13 mouse cellular contexts compared by ENCODE assay signal in the genomic region with DNA sequence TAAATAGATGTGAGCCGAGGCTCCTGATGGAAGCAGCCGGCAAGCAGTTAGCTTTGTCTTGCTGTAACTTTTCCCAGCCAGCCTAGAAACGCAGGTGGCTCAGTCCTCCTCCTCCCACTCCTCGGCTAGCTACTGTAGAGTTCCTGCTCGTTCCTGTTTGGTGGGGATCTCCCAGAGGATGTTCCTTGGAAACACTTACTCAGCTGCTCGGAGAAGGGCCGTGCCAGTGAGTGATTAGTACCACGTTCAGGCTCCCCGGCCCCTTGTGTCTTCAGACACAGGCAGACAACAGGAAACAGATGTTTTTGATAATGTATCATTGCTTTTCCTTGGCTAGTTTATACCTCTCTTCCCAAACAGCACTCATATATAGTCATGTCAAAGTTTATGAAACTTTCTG. TPM values are rescaled to one million over a fixed set of nuclear protein-coding genes. Genes with fewer than 3 reads are reported as not detected.
DNase-seq lines count a peak whose midpoint lies in the region; ATAC-seq and TF ChIP-seq lines count a peak whose summit lies in the region.
"Had no signal": no experiment of that assay in that cellular context is flagged by ENCODE, and none has a peak within 500 bp of the region (broad histone marks: within the 10 kb centered on the region; RNA-seq: fewer than 3 reads in every experiment).

No protein-coding gene starts in this region.

- 73% methylated on average over 9 of the region's 9 CpGs for WGBS in hindbrain, embryonic 14.5 days
- WGBS in hindbrain, embryonic 10.5 days, result 69% methylated on average over 9 of the region's 9 CpGs
- 19% methylated on average over 9 of the region's 9 CpGs for WGBS in limb, embryonic 13.5 days

- TF ChIP-seq CTCF in MEL (IDR thresholded peaks at IDR 0.05 in 2 of 3, conservative IDR thresholded peaks at IDR 0.05 in 1 of 3; ENCODE audit: control insufficient read depth in 1 of 3, insufficient read depth in 1 of 3, low read depth in 2 of 3, low read length in 3 of 3, poor library complexity in 1 of 3, severe bottlenecking in 1 of 3), result no peak

- peaks cover 87% of the 10 kb centered on the region for H3K36me3 ChIP-seq in hindbrain, embryonic 14.5 days (replicated peaks; ENCODE audit: control insufficient read depth, insufficient read depth)
- peaks cover 89% of the 10 kb centered on the region for H3K36me3 ChIP-seq in hindbrain, embryonic 10.5 days
- peaks cover 8 to 15% of the 10 kb centered on the region in 2 experiments for H3K36me3 ChIP-seq in MEL (ENCODE audit: control insufficient read depth in 1 of 2, insufficient read depth in 2 of 2, low read length in 2 of 2)
- H3K36me3 ChIP-seq in limb, embryonic 13.5 days, result peaks cover 73% of the 10 kb centered on the region

- 0 out of 2 replicates have a peak, but pooled peaks cover 1% of the 10 kb centered on the region for H3K4me1 ChIP-seq in hindbrain, embryonic 14.5 days (replicated peaks; ENCODE audit: control insufficient read depth, insufficient read depth, low read length)
- H3K4me1 ChIP-seq in hindbrain, embryonic 10.5 days (replicated peaks), result peaks cover under 1% of the 10 kb centered on the region; the same call in 1 of the 2 replicates
- H3K4me1 ChIP-seq in MEL (ENCODE audit: control insufficient read depth in 1 of 2, insufficient read depth in 2 of 2, low read length in 2 of 2), result peaks cover 0 to 6% of the 10 kb centered on the region in 2 experiments; a peak in 3 of 4 replicates
- H3K4me1 ChIP-seq in limb, embryonic 13.5 days, result peaks cover 20% of the 10 kb centered on the region
- H3K4me1 ChIP-seq: lung, embryonic 15.5 days had no signal

- no peak overlapping the region for H3K27ac ChIP-seq in hindbrain, embryonic 14.5 days
- no peak overlapping the region for H3K27ac ChIP-seq in hindbrain, embryonic 10.5 days
- H3K27ac ChIP-seq in MEL (ENCODE audit: control insufficient read depth, low read depth, low read length), result no peak overlapping the region
- peak overlapping the region; percentile 40; the same call in 1 of the 2 replicates for H3K27ac ChIP-seq in limb, embryonic 13.5 days
- H3K27ac ChIP-seq: lung, embryonic 15.5 days; stomach, embryonic 15.5 days had no signal

- no peaks in the 10 kb centered on the region for H3K9me3 ChIP-seq in hindbrain, embryonic 14.5 days (ENCODE audit: control insufficient read depth, low read length)
- peaks cover 6% of the 10 kb centered on the region; the same call in 1 of the 2 replicates for H3K9me3 ChIP-seq in hindbrain, embryonic 10.5 days
- H3K9me3 ChIP-seq in MEL (replicated peaks; ENCODE audit: insufficient read depth, low read length), result no peaks in the 10 kb centered on the region
- peaks cover 6% of the 10 kb centered on the region; the same call in 1 of the 2 replicates for H3K9me3 ChIP-seq in limb, embryonic 13.5 days
- H3K9me3 ChIP-seq: lung, embryonic 15.5 days; stomach, embryonic 15.5 days had no signal

- no peak overlapping the region for H3K4me2 ChIP-seq in hindbrain, embryonic 14.5 days (replicated peaks)
- H3K4me2 ChIP-seq in limb, embryonic 13.5 days (replicated peaks), result peak overlapping the region; percentile 30
- H3K4me2 ChIP-seq: lung, embryonic 15.5 days; stomach, embryonic 15.5 days had no signal

- peak; percentile 19 for DNase-seq in hindbrain, embryonic 14.5 days (ENCODE audit: low spot score)
- no peak for DNase-seq in hindbrain, embryonic 10.5 days (ENCODE audit: low spot score)
- DNase-seq in 3T3-L1 (ENCODE audit: low read depth, low spot score), result peak; percentile 96
- DNase-seq in MEL (ENCODE audit: low read depth, low spot score), result no peak
- no peak for DNase-seq in ovary, postnatal 10 days (ENCODE audit: low spot score)
- no peak for DNase-seq in adrenal gland, adult (ENCODE audit: inconsistent age in 2 of 2, low spot score in 1 of 2)
- DNase-seq: heart, postnatal 36 days; kidney, adult 8-10 months; right cerebral cortex, postnatal 25 days had no signal

- TF ChIP-seq POLR2A in MEL (IDR thresholded peaks at IDR 0.05; ENCODE audit: control insufficient read depth in 1 of 2, insufficient read depth in 1 of 2, low read depth in 1 of 2, low read length in 2 of 2, poor library complexity in 1 of 2), result no peak

- peaks cover 2% of the 10 kb centered on the region for H3K79me2 ChIP-seq in MEL (ENCODE audit: control insufficient read depth, insufficient read depth, low read length, poor library complexity)

- H3K27me3 ChIP-seq in hindbrain, embryonic 14.5 days (ENCODE audit: control insufficient read depth, insufficient read depth, low read length), result no peaks in the 10 kb centered on the region
- no peaks in the 10 kb centered on the region for H3K27me3 ChIP-seq in hindbrain, embryonic 10.5 days (ENCODE audit: insufficient read depth, poor library complexity, severe bottlenecking)
- no peaks in the 10 kb centered on the region for H3K27me3 ChIP-seq in MEL (ENCODE audit: control insufficient read depth in 1 of 2, insufficient read depth in 2 of 2, low read length in 2 of 2)
- H3K27me3 ChIP-seq in limb, embryonic 13.5 days, result no peaks in the 10 kb centered on the region
- H3K27me3 ChIP-seq: lung, embryonic 15.5 days; stomach, embryonic 15.5 days had no signal

- TF ChIP-seq RAD21 in MEL (IDR thresholded peaks at IDR 0.05; ENCODE audit: low read depth, low read length), result no peak

- no peak overlapping the region for H3K9ac ChIP-seq in hindbrain, embryonic 14.5 days
- H3K9ac ChIP-seq in MEL (ENCODE audit: control insufficient read depth, low read depth, low read length, poor library complexity, severe bottlenecking), result 0 out of 2 replicates have a peak overlapping the region, but pooled peaks have one; percentile 0
- peak overlapping the region; percentile 25; the same call in 1 of the 2 replicates for H3K9ac ChIP-seq in limb, embryonic 13.5 days
- H3K9ac ChIP-seq: lung, embryonic 15.5 days; stomach, embryonic 15.5 days had no signal

- no peak for ATAC-seq in hindbrain, embryonic 14.5 days (ENCODE audit: low FRiP score)
- peak; percentile 67; the same call in 1 of the 2 replicates for ATAC-seq in limb, embryonic 13.5 days (ENCODE audit: low FRiP score, low read depth)

- no peak overlapping the region for H3K4me3 ChIP-seq in hindbrain, embryonic 14.5 days (replicated peaks; ENCODE audit: low read length)
- no peak overlapping the region for H3K4me3 ChIP-seq in hindbrain, embryonic 10.5 days
- H3K4me3 ChIP-seq in MEL (ENCODE audit: control insufficient read depth in 1 of 2, insufficient read depth in 1 of 2, low read depth in 2 of 2, low read length in 2 of 2), result no peak overlapping the region
- H3K4me3 ChIP-seq in limb, embryonic 13.5 days, result no peak overlapping the region
- H3K4me3 ChIP-seq: lung, embryonic 15.5 days; stomach, embryonic 15.5 days had no signal

- peak; percentile 31 to 54; a peak in 3 of 4 replicates for TF ChIP-seq EP300 in MEL (IDR thresholded peaks at IDR 0.05; ENCODE audit: low read depth in 1 of 2, low read length in 2 of 2)

TF ChIP-seq in MEL, 35 proteins besides CTCF, POLR2A, EP300 and RAD21 (continues in another document):
- no peak for TF ChIP-seq POLR2AphosphoS2 (IDR thresholded peaks at IDR 0.05; ENCODE audit: low read length)
- TF ChIP-seq RCOR1 (IDR thresholded peaks at IDR 0.05; ENCODE audit: low read depth, low read length), result no peak; the same call in 1 of the 2 replicates
- no peak for TF ChIP-seq USF2 (IDR thresholded peaks at IDR 0.05; ENCODE audit: borderline replicate concordance in 1 of 2, insufficient read depth in 1 of 2, low read depth in 1 of 2, low read length in 2 of 2)
- no peak for TF ChIP-seq JUND (IDR thresholded peaks at IDR 0.05; ENCODE audit: low read depth, low read length)

RNA-seq across cellular contexts. Expression of gene Cep95, which starts 6.6 kb away (rescaled TPM):
- polyA plus RNA-seq in hindbrain, embryonic 14.5 days (2014; fragmentation: Nextera tagmentation; extraction: Ambion mirVana), result 10.8 and 11.4 TPM in 2 replicates
- polyA plus RNA-seq in hindbrain, embryonic 10.5 days (2016; fragmentation: Nextera tagmentation; extraction: Ambion mirVana), result 14.8 and 20.2 TPM in 2 replicates
- 11.2 and 11.6 TPM in 2 replicates for total RNA-seq in MEL (2012; rRNA removed)
- polyA plus RNA-seq in MEL (2012; ENCODE audit: insufficient read depth in 1 of 2, insufficient read length in 2 of 2, low read depth in 1 of 2, low replicate concordance in 2 of 2, missing spikeins in 1 of 2), result 10 to 100 TPM in 1 of 2 experiments, not detected in 1; 12.9 TPM
- polyA plus RNA-seq in limb, embryonic 13.5 days (2015; fragmentation: Nextera tagmentation; extraction: Ambion mirVana), result 23.5 and 28.9 TPM in 2 replicates

RNA-seq across cellular contexts. Expression of gene Ddx5, which starts 6.7 kb away (rescaled TPM):
- polyA plus RNA-seq in hindbrain, embryonic 14.5 days (2014; fragmentation: Nextera tagmentation; extraction: Ambion mirVana), result 417 and 429 TPM in 2 replicates
- polyA plus RNA-seq in hindbrain, embryonic 10.5 days (2016; fragmentation: Nextera tagmentation; extraction: Ambion mirVana), result 285 and 301 TPM in 2 replicates
- total RNA-seq in MEL (2012; rRNA removed), result 338 and 358 TPM in 2 replicates
- polyA plus RNA-seq in MEL (2012; ENCODE audit: insufficient read depth in 1 of 2, insufficient read length in 2 of 2, low read depth in 1 of 2, low replicate concordance in 2 of 2, missing spikeins in 1 of 2), result 1,000 to 10,000 TPM in 1 of 2 experiments, 100 to 1,000 TPM in 1; 748 to 3,269 TPM
- 359 and 363 TPM in 2 replicates for polyA plus RNA-seq in limb, embryonic 13.5 days (2015; fragmentation: Nextera tagmentation; extraction: Ambion mirVana)

RNA-seq across cellular contexts. Expression of gene Polg2, which starts 16.3 kb away (rescaled TPM):
- 8.6 and 9.7 TPM in 2 replicates for polyA plus RNA-seq in hindbrain, embryonic 14.5 days (2014; fragmentation: Nextera tagmentation; extraction: Ambion mirVana)
- polyA plus RNA-seq in hindbrain, embryonic 10.5 days (2016; fragmentation: Nextera tagmentation; extraction: Ambion mirVana), result 8.1 and 10.1 TPM in 2 replicates
- total RNA-seq in MEL (2012; rRNA removed), result 9.2 and 10.7 TPM in 2 replicates
- polyA plus RNA-seq in MEL (2012; ENCODE audit: insufficient read depth in 1 of 2, insufficient read length in 2 of 2, low read depth in 1 of 2, low replicate concordance in 2 of 2, missing spikeins in 1 of 2), result 1 to 10 TPM in 1 of 2 experiments, not detected in 1; 6.3 TPM
- 13.2 and 15.0 TPM in 2 replicates for polyA plus RNA-seq in limb, embryonic 13.5 days (2015; fragmentation: Nextera tagmentation; extraction: Ambion mirVana)

RNA-seq across cellular contexts. Expression of gene Milr1, which starts 44.7 kb away (rescaled TPM):
- 0.74 and 0.79 TPM in 2 replicates for polyA plus RNA-seq in hindbrain, embryonic 14.5 days (2014; fragmentation: Nextera tagmentation; extraction: Ambion mirVana)
- 0.93 and 1.6 TPM in 2 replicates for polyA plus RNA-seq in hindbrain, embryonic 10.5 days (2016; fragmentation: Nextera tagmentation; extraction: Ambion mirVana)
- not detected in 2 replicates for total RNA-seq in MEL (2012; rRNA removed)
- polyA plus RNA-seq in MEL (2012; ENCODE audit: insufficient read depth in 1 of 2, insufficient read length in 2 of 2, low read depth in 1 of 2, low replicate concordance in 2 of 2, missing spikeins in 1 of 2), result under 1 TPM in 1 of 2 experiments, not detected in 1; 0.26 TPM
- polyA plus RNA-seq in limb, embryonic 13.5 days (2015; fragmentation: Nextera tagmentation; extraction: Ambion mirVana), result 1.4 and 2.2 TPM in 2 replicates
- total RNA-seq: midbrain, postnatal 0 days had no signal

RNA-seq across cellular contexts. Expression of gene Pecam1, which starts 45.3 kb away (rescaled TPM):
- 16.0 and 16.9 TPM in 2 replicates for polyA plus RNA-seq in hindbrain, embryonic 14.5 days (2014; fragmentation: Nextera tagmentation; extraction: Ambion mirVana)
- polyA plus RNA-seq in hindbrain, embryonic 10.5 days (2016; fragmentation: Nextera tagmentation; extraction: Ambion mirVana), result 17.3 and 18.3 TPM in 2 replicates
- 0.12 and 0.20 TPM in 2 replicates for total RNA-seq in MEL (2012; rRNA removed)
- under 1 TPM in 1 of 2 experiments, not detected in 1; 0.14 TPM for polyA plus RNA-seq in MEL (2012; ENCODE audit: insufficient read depth in 1 of 2, insufficient read length in 2 of 2, low read depth in 1 of 2, low replicate concordance in 2 of 2, missing spikeins in 1 of 2)
- polyA plus RNA-seq in limb, embryonic 13.5 days (2015; fragmentation: Nextera tagmentation; extraction: Ambion mirVana), result 33.5 and 36.8 TPM in 2 replicates

Comparison
In these comparisons a context has a peak if more than half of its experiments do, and no peak if none do; other contexts are left out.
1. DNase-seq: peak in hindbrain, embryonic 14.5 days (single experiment) and 3T3-L1 (single experiment); none in hindbrain, embryonic 10.5 days (single experiment), MEL (single experiment), ovary, postnatal 10 days (single experiment) and adrenal gland, adult (0 of 2).